Mouse (Mus musculus) CH12.LX (cell line): ENCODE data around the gene Erlec1.

Experiments
- CHD1 ChIP-seq: IDR thresholded peaks from 2 replicates; pipeline ENCODE4 v1.6.1; 2012; ENCODE audit warnings: low read depth, low read length, improper control_type of control experiment, inconsistent platforms
- CTCF ChIP-seq, 2 experiments: IDR thresholded peaks in 1 of 2; conservative IDR thresholded peaks in 1 of 2; 2 replicates each; pipeline ENCODE4 v1.5.1; 2011 to 2012; ENCODE audit warnings: low read depth in 2 of 2, low read length in 2 of 2, improper control_type of control experiment in 1 of 2, inconsistent platforms in 1 of 2, mild to moderate bottlenecking in 1 of 2, moderate library complexity in 1 of 2
- EP300 ChIP-seq: IDR thresholded peaks from 2 replicates; pipeline ENCODE4 v1.6.1; 2011; ENCODE audit warnings: low read length, improper control_type of control experiment
- MAFK ChIP-seq: IDR thresholded peaks from 2 replicates; pipeline ENCODE4 v1.6.1; 2011; ENCODE audit warnings: low read length, improper control_type of control experiment; ENCODE audit not compliant: insufficient replicate concordance
- MAX ChIP-seq: IDR thresholded peaks from 2 replicates; pipeline ENCODE4 v1.6.1; 2011; ENCODE audit warnings: low read length, improper control_type of control experiment
- MAZ ChIP-seq: IDR thresholded peaks from 2 replicates; pipeline ENCODE4 v1.6.1; 2012; ENCODE audit warnings: low read depth, mild to moderate bottlenecking, inconsistent platforms, low read length, improper control_type of control experiment, moderate library complexity
- ZNF384 ChIP-seq: IDR thresholded peaks from 2 replicates; pipeline ENCODE4 v1.6.1; 2012; ENCODE audit warnings: low read depth, low read length, improper control_type of control experiment, inconsistent platforms

GRCm38 (mm10) chr11:30912311-30912710 is 41.8 kb downstream of the Erlec1 start:
- TF ChIP-seq MAFK: no peak
- TF ChIP-seq CTCF (conservative IDR thresholded peaks at IDR 0.05 in 1 of 2, IDR thresholded peaks at IDR 0.05 in 1 of 2; ENCODE audit: low read depth in 2 of 2, low read length in 2 of 2): no peak
- TF ChIP-seq EP300: no peak
- no peak for TF ChIP-seq ZNF384
- no peak for TF ChIP-seq CHD1
- TF ChIP-seq MAX: no peak
- no peak for TF ChIP-seq MAZ
